Mouse (Mus musculus): Measurements from ENCODE around the gene Tbc1d23. TPM values are rescaled to one million over a fixed set of nuclear protein-coding genes. Genes with fewer than 3 reads are reported as not detected.

Gene Tbc1d23
- 0.40 and 0.64 TPM in 2 replicates for polyA plus RNA-seq (2012)

GRCm38 (mm10) chr16:57231089-57231936, at the start of gene Tbc1d23:
Tbc1d23 (minus strand) TSS chr16:57231504.
- TF ChIP-seq GATA1 (IDR thresholded peaks at IDR 0.05; ENCODE audit: low read length), result no peak

GRCm38 (mm10) chr16:57280221-57281217, 49.2 kb upstream of the Tbc1d23 start:
- TF ChIP-seq GATA1 (IDR thresholded peaks at IDR 0.05; ENCODE audit: low read length), result no peak

DNA sequence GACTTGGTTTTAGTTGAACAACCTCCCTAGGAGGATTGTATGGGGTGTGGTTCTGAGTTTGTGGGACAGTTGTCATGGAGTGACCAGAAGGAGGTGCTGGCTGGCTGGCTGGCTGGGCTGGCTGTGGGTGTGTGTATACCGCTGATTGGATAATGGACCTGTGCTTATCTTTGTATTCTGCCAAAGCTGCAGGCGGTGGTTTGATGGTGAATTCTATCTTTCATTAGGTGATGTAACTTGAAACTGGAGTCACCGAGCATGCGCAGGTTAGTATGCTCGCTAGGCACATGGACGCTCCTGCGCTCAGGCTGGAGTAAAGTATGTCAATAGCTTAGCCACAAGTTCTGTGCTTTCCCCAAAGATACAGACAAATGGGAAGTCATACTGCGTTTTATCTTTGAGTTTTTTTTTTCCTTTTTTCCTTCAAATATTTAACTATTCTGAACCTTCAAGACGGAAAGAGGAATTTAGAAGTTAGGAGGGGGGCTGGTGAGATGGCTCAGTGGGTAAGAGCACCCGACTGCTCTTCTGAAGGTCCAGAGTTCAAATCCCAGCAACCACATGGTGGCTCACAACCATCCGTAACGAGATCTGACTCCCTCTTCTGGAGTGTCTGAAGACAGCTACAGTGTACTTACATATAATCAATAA, 47.8 kb upstream of the Tbc1d23 start:
- TF ChIP-seq GATA1 (IDR thresholded peaks at IDR 0.05; ENCODE audit: low read length), result no peak

GRCm38 (mm10) chr16:57269751-57270150, 38.4 kb upstream of the Tbc1d23 start:
- TF ChIP-seq GATA1 (IDR thresholded peaks at IDR 0.05; ENCODE audit: low read length), result no peak

GRCm38 (mm10) chr16:57268058-57268841, 36.9 kb upstream of the Tbc1d23 start:
- no peak for TF ChIP-seq GATA1 (IDR thresholded peaks at IDR 0.05; ENCODE audit: low read length)

DNA sequence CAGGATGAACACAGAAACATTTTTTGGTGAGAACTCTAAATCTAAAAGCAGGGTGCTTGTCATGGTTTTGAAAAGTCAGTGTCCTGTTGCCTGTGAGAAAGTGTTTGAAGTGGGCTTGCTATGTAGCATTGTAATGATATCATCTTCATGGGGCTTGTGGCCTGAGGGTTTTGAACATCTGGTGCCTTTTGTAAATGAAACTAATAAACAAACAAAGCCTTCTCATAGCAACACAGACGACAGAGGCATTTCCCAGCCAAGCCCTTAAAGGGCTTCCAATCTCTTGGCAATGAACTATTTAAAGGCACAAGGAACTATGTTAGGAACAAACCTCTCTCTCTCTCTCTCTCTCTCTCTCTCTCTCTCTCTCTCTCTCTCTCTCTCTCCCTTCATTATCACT, 35.8 kb upstream of the Tbc1d23 start:
- no peak for TF ChIP-seq GATA1 (IDR thresholded peaks at IDR 0.05; ENCODE audit: low read length)

DNA sequence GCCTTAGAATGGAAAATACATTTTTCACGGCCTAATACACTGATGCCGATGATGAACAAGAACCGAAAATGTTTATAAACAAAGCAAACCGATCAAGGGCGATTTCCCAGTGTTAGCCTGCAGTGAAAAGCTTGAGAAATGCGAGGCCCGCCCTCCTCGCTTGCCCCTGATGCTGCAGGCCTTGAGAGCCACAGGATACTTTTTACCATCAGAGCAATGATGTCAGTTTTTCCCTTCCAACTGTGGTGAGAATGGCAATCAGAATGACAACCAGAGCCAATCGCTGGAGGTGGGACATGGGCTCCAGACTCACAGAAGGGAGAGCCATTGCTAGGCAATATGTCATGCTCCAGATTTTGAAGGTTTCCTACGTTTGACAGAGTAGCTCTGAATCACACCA, 28.8 kb upstream of the Tbc1d23 start:
- no peak for TF ChIP-seq GATA1 (IDR thresholded peaks at IDR 0.05; ENCODE audit: low read length)

- no peak for TF ChIP-seq GATA1 (IDR thresholded peaks at IDR 0.05; ENCODE audit: low read length)
Observed at GRCm38 (mm10) chr16:57259356-57260083, 28.2 kb upstream of the Tbc1d23 start.

- TF ChIP-seq GATA1 (IDR thresholded peaks at IDR 0.05; ENCODE audit: low read length), result no peak
Observed at GRCm38 (mm10) chr16:57251589-57252421, 20.5 kb upstream of the Tbc1d23 start.

DNA sequence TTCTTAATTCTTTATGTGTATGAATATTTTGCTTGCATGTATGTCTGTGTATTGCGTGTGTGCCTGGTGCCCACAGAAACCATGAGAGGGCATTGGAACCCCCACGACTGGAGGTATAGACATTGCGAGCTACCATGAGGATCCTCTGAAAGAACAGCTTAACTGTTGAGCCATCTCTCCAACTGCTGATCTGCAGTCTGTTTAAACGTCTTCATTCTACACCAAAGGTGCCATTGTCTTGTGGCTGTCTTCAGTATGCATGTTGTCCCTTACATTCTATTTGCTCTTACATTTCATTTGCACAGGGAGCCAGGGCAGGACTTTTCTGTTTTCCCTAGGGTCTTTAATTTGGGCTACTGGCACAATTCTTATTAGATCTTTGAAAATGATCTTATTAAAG, 19.7 kb upstream of the Tbc1d23 start:
- no peak for TF ChIP-seq GATA1 (IDR thresholded peaks at IDR 0.05; ENCODE audit: low read length)

- no peak for TF ChIP-seq GATA1 (IDR thresholded peaks at IDR 0.05; ENCODE audit: low read length)
Observed at GRCm38 (mm10) chr16:57247464-57247863, 16.2 kb upstream of the Tbc1d23 start.

GRCm38 (mm10) chr16:57246596-57246995, 15.3 kb upstream of the Tbc1d23 start:
- no peak for TF ChIP-seq GATA1 (IDR thresholded peaks at IDR 0.05; ENCODE audit: low read length)

DNA sequence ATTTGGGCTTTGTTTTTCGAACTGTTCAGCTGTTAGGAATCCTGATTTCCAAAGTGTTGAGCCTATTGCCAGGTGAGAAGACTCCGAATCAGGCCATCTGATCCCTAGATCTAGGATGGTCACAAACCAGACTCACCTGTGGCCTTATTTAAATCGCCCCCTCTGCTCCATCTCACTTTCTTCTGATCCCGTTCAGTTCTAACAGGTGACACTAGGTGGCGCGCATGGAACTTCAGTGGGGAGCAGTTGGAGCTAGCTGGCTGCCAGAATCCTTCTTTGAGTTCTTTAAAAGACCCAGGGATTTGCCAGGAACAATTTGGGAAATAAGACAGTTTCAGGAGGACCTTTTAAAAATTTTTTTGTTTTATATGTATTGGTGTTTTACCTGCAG, 12.5 kb upstream of the Tbc1d23 start:
- TF ChIP-seq GATA1 (IDR thresholded peaks at IDR 0.05; ENCODE audit: low read length), result no peak

Measured in G1E-ER4 (cell line).